Mouse (Mus musculus): ENCODE results near the gene Tmem191c.
A peak's percentile ranks its signal among the peaks of the same experiment; 100 is the strongest.

DNA sequence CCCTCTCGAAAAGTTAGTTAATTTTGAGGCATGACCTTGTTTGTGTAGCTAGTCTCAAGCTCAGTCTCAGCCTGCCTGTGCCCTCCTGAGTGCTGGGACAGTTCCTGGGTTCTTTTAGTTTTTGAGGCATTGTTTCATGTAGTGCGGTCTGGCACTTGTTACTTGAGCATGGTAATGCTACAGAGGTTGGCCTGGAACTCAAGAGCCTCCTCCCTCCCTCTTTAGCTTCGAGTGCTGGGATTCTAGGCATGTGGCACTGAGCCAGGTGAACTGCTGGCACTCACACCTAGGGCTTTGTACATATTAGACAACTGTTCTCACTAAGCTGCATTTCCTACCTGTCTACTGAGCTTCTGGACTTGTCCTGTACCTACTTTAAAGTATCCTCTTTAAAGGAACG lies 28.1 kb upstream of the Tmem191c start:
- no peak for TF ChIP-seq POLR2A (IDR thresholded peaks at IDR 0.05; ENCODE audit: insufficient read depth, low read depth, low read length)
- TF ChIP-seq CTCF (IDR thresholded peaks at IDR 0.05): no peak
- TF ChIP-seq EP300 (IDR thresholded peaks at IDR 0.05; ENCODE audit: insufficient read depth, low read depth, low read length): 0 out of 2 replicates have a peak, but pooled peaks have one; percentile 17

Data from heart, adult 2 months (tissue).